Mouse (Mus musculus) liver, adult 2 months (tissue): Measurements from ENCODE around the gene Defb22. TPM values are rescaled to one million over a fixed set of nuclear protein-coding genes. Genes with fewer than 3 reads are reported as not detected.
A peak's percentile ranks its signal among the peaks of the same experiment; 100 is the strongest.

Source experiments
- DNase-seq: peaks from one replicate; pipeline ENCODE4 v3.0.0-alpha.2; 2011; ENCODE audit warnings: low read depth, low spot score; ENCODE audit errors: extremely low read depth
- H3K27ac ChIP-seq: fragments of 200-500 bp; replicated peaks from 2 replicates; pipeline ENCODE4 v1.5.1; 2012; ENCODE audit warnings: low read depth, mild to moderate bottlenecking, control low read depth, inconsistent platforms, low read length; ENCODE audit not compliant: insufficient read depth
- H3K27me3 ChIP-seq: fragments of 200-500 bp; 2 replicates; pipeline ENCODE4 v1.6.1; 2012; ENCODE audit warnings: mild to moderate bottlenecking, moderate library complexity, low read length, inconsistent platforms; ENCODE audit not compliant: control insufficient read depth, insufficient read depth
- H3K36me3 ChIP-seq: fragments of 200-500 bp; 2 replicates; pipeline ENCODE4 v1.6.1; 2012; ENCODE audit warnings: low read length, inconsistent platforms; ENCODE audit not compliant: control insufficient read depth, insufficient read depth
- H3K4me1 ChIP-seq: fragments of 200-500 bp; 2 replicates; pipeline ENCODE4 v1.6.1; 2011; ENCODE audit warnings: low read length; ENCODE audit not compliant: control insufficient read depth, insufficient read depth
- H3K4me3 ChIP-seq: fragments of 200-500 bp; 2 replicates; pipeline ENCODE4 v1.5.1; 2011; ENCODE audit warnings: low read depth, mild to moderate bottlenecking, control low read depth, low read length, moderate library complexity; ENCODE audit not compliant: insufficient read depth
- H3K79me2 ChIP-seq: fragments of 200-500 bp; 2 replicates; pipeline ENCODE4 v1.6.1; 2012; ENCODE audit warnings: inconsistent platforms, mild to moderate bottlenecking, low read length, moderate library complexity; ENCODE audit not compliant: control insufficient read depth, insufficient read depth
- H3K9ac ChIP-seq: fragments of 200-500 bp; 2 replicates; pipeline ENCODE4 v1.6.1; 2012; ENCODE audit warnings: low read depth, mild to moderate bottlenecking, control low read depth, inconsistent platforms, low read length
- CTCF ChIP-seq: fragments of 200-500 bp; IDR thresholded peaks from 2 replicates; pipeline ENCODE4 v1.5.1; 2011; ENCODE audit warnings: low read depth, low read length, control low read depth
- POLR2A ChIP-seq: fragments of 200-500 bp; IDR thresholded peaks from 2 replicates; pipeline ENCODE4 v1.6.1; 2011; ENCODE audit warnings: low read length, control low read depth; ENCODE audit not compliant: insufficient read depth; ENCODE audit errors: extremely low read depth
- WGBS: fragments of 180-500 bp; shearing (Covaris S2); methylation state at CpG from one replicate; pipeline ENCODE4 v1.1.7; 2018; 5-methylcytosine and 5-hydroxymethylcytosine counted together
- polyA plus RNA-seq: library from polyadenylated mRNA; depleted of rRNA; stranded (reverse); fragments of >200 nt; gene quantifications from 2 replicates; pipeline ENCODE4 v1.2.3, GENCODE M21; 2012; rRNA removed
- total RNA-seq: library from RNA; depleted of rRNA; stranded (reverse); fragments of >200 nt; gene quantifications from 2 replicates; pipeline ENCODE4 v1.2.3, GENCODE M21; 2014; rRNA removed

Gene Defb22
- total and polyA plus RNA-seq, 2 experiments = not detected

DNA sequence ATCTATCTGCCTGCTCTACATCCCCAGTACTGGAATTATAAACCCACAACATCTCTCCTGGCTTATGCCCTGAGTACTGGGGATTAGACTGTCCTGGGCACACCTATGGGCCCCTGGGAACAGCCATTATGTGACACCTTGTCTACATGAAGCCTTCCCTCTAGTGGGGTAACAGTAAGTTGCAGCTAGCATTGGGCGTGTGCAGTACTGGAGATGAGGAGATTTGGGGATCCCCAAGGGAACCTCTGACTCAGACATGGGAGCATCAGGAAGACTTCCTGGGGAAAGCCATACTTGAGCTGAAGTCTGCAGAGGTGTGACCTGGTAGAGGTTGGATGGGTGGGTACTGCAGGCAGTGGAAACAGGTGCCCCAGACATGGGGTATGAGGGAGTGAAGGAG, 51.0 kb downstream of the Defb22 start:
- TF ChIP-seq CTCF (no peak), POLR2A (no peak)
- Histone ChIP-seq H3K27me3 (no peaks in the 10 kb centered on the region), H3K4me1 (peaks cover 2% of the 10 kb centered on the region; the same call in 1 of the 2 replicates), H3K27ac (no peak overlapping the region), H3K79me2 (no peaks in the 10 kb centered on the region), H3K36me3 (no peaks in the 10 kb centered on the region), H3K9ac (no peak overlapping the region), H3K4me3 (no peak overlapping the region)
- 91% methylated on average over 1 of the region's 1 CpGs for WGBS
- DNase-seq = no peak

DNA sequence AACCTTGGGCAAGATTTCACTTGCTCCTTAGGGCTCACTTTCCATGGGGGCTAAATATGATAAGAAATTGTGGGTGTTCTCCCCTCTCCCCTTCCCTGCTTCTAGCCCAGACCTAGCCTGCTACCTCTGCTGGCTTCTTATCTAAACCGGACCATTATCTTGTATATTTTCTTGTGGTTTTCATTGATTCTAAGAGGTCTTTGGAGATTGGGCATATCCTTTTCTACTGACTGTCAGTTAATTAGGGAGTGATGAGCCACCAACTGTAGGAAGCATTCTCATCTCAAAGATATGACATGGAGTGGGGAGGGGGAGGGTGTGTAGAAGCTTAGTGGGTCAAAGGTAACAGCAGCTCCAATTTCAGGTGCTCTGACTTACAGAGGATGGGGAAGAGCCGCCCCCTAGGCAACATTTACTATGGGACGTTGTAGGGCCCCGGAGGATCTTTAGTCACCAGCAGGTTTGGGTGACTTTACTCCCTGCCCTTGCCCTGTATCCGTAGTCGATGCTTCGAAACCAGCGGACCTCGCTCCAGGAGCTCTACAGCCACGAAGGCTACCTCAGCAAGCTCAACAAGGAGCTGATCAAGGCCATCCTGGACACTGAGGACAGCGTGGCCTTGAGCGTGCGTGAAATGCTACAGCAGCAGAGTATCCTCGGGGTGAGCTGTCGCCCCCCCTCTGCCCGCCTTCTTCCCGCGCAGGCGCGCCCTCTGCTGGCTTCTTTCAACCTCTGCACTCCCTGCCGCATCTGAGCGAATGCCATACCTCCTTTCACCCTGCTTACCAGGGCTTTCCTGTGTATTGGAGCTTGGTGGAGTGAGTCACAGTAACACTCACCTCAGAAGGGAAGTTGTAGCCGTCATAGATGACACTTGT, 52.7 kb downstream of the Defb22 start:
- 6% methylated on average over 23 of the region's 23 CpGs for WGBS
- Histone ChIP-seq H3K4me1 (peaks cover 2% of the 10 kb centered on the region; the same call in 1 of the 2 replicates), H3K79me2 (no peaks in the 10 kb centered on the region), H3K27me3 (no peaks in the 10 kb centered on the region), H3K27ac (no peak overlapping the region), H3K4me3 (peak overlapping the region; percentile 38; the same call in 1 of the 2 replicates), H3K36me3 (no peaks in the 10 kb centered on the region), H3K9ac (peak overlapping the region; percentile 24; the same call in 1 of the 2 replicates)
- peak; percentile 89 for TF ChIP-seq CTCF
- TF ChIP-seq POLR2A = no peak
- DNase-seq = peak; percentile 16

DNA sequence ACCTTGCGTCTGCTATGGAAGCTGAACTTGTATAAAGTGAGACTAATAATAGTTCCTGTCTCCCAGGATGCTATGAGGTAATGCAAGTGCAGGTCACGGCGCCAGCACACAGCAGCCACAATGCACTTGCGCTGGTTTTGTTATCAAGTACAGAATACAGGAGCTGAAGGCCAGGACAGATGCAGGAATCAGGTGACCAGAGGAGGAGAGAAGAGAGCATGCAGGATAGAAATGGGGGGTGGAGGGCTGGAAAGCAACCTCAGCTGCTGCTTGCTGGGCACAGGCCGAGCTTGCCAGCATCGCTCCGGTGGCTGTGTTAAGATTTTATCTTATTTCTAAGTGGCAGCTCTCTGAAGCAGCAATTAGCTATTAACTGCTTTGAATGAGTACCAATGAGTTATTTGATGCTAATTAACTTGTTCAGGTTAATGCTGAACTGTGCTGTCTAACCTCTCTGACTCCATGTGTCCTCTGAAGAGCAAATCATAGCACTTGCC, 53.5 kb downstream of the Defb22 start:
- Histone ChIP-seq H3K27ac (no peak overlapping the region), H3K4me1 (peaks cover 2% of the 10 kb centered on the region; the same call in 1 of the 2 replicates), H3K4me3 (no peak overlapping the region), H3K27me3 (no peaks in the 10 kb centered on the region), H3K79me2 (no peaks in the 10 kb centered on the region), H3K36me3 (no peaks in the 10 kb centered on the region), H3K9ac (no peak overlapping the region)
- WGBS = 88% methylated on average over 7 of the region's 7 CpGs
- no peak for DNase-seq
- TF ChIP-seq CTCF = no peak
- no peak for TF ChIP-seq POLR2A

Other genes starting within 250 kb of the Defb22 start
- 13.0 and 15.9 TPM in 2 replicates for gene Tbc1d20, start 196.3 kb downstream of the Defb22 start, total RNA-seq
- 23.6 and 25.1 TPM in 2 replicates for gene Tbc1d20, start 196.3 kb downstream of the Defb22 start, polyA plus RNA-seq
- 43.4 and 47.7 TPM in 2 replicates for gene Rbck1, start 157.5 kb downstream of the Defb22 start, total RNA-seq
- 92.8 and 107 TPM in 2 replicates for gene Rbck1, start 157.5 kb downstream of the Defb22 start, polyA plus RNA-seq
- gene Trib3, start 146.1 kb downstream of the Defb22 start, total RNA-seq = 14.7 and 16.2 TPM in 2 replicates
- gene Trib3, start 146.1 kb downstream of the Defb22 start, polyA plus RNA-seq = 4.9 and 5.4 TPM in 2 replicates
- not detected in 2 replicates for gene Nrsn2, start 113.5 kb downstream of the Defb22 start, total RNA-seq
- not detected in 2 replicates for gene Nrsn2, start 113.5 kb downstream of the Defb22 start, polyA plus RNA-seq
- 0.18 and 0.40 TPM in 2 replicates for gene Sox12, start 92.1 kb downstream of the Defb22 start, total RNA-seq
- gene Sox12, start 92.1 kb downstream of the Defb22 start, polyA plus RNA-seq = 1.7 and 1.9 TPM in 2 replicates
- gene Zcchc3, start 75.1 kb downstream of the Defb22 start, total RNA-seq = 0.37 and 0.47 TPM in 2 replicates
- gene Zcchc3, start 75.1 kb downstream of the Defb22 start, polyA plus RNA-seq = 0.40 and 0.44 TPM in 2 replicates
- gene 6820408C15Rik, start 74.6 kb downstream of the Defb22 start, total RNA-seq = not detected in 2 replicates
- gene 6820408C15Rik, start 74.6 kb downstream of the Defb22 start, polyA plus RNA-seq = not detected in 2 replicates
- not detected in 2 replicates for gene Defb23, start 25.5 kb downstream of the Defb22 start, total RNA-seq
- not detected in 2 replicates for gene Defb23, start 25.5 kb downstream of the Defb22 start, polyA plus RNA-seq
- gene Defb20, start 13.1 kb downstream of the Defb22 start, total RNA-seq = not detected in 2 replicates
- not detected in 2 replicates for gene Defb20, start 13.1 kb downstream of the Defb22 start, polyA plus RNA-seq
- gene Defb26, start 21.6 kb upstream of the Defb22 start, total RNA-seq = not detected in 2 replicates
- gene Defb26, start 21.6 kb upstream of the Defb22 start, polyA plus RNA-seq = not detected in 2 replicates
- gene Defb28, start 28.1 kb upstream of the Defb22 start, total RNA-seq = not detected in 2 replicates
- not detected in 2 replicates for gene Defb28, start 28.1 kb upstream of the Defb22 start, polyA plus RNA-seq
- gene Defb29, start 50.0 kb upstream of the Defb22 start, total RNA-seq = not detected in 2 replicates
- not detected in 2 replicates for gene Defb29, start 50.0 kb upstream of the Defb22 start, polyA plus RNA-seq
- gene Gm17416, start 79.2 kb upstream of the Defb22 start, total RNA-seq = not detected in 2 replicates
- gene Gm17416, start 79.2 kb upstream of the Defb22 start, polyA plus RNA-seq = not detected in 2 replicates
- gene Defb21, start 82.6 kb upstream of the Defb22 start, total RNA-seq = not detected in 2 replicates
- gene Defb21, start 82.6 kb upstream of the Defb22 start, polyA plus RNA-seq = not detected in 2 replicates
- gene Defb19, start 90.2 kb upstream of the Defb22 start, total RNA-seq = not detected in 2 replicates
- gene Defb19, start 90.2 kb upstream of the Defb22 start, polyA plus RNA-seq = not detected in 2 replicates
- not detected in 2 replicates for gene Defb45, start 109.3 kb upstream of the Defb22 start, total RNA-seq
- gene Defb45, start 109.3 kb upstream of the Defb22 start, polyA plus RNA-seq = not detected in 2 replicates
- gene Defb36, start 114.2 kb upstream of the Defb22 start, total RNA-seq = not detected in 2 replicates
- not detected in 2 replicates for gene Defb36, start 114.2 kb upstream of the Defb22 start, polyA plus RNA-seq
- gene Defb25, start 132.9 kb upstream of the Defb22 start, total RNA-seq = 2.1 TPM in 1 of 2 replicates, not detected in the other
- gene Defb25, start 132.9 kb upstream of the Defb22 start, polyA plus RNA-seq = not detected in 2 replicates
- 0.34 and 0.65 TPM in 2 replicates for gene Rem1, start 136.8 kb upstream of the Defb22 start, total RNA-seq
- 0.32 and 0.35 TPM in 2 replicates for gene Rem1, start 136.8 kb upstream of the Defb22 start, polyA plus RNA-seq
- gene H13, start 179.3 kb upstream of the Defb22 start, total RNA-seq = 65.5 and 86.1 TPM in 2 replicates
- 117 and 148 TPM in 2 replicates for gene H13, start 179.3 kb upstream of the Defb22 start, polyA plus RNA-seq
- gene Mcts2, start 196.9 kb upstream of the Defb22 start, total RNA-seq = 7.2 and 8.9 TPM in 2 replicates
- gene Mcts2, start 196.9 kb upstream of the Defb22 start, polyA plus RNA-seq = 2.4 and 3.8 TPM in 2 replicates
- 16.4 and 33.0 TPM in 2 replicates for gene Id1, start 246.1 kb upstream of the Defb22 start, total RNA-seq
- gene Id1, start 246.1 kb upstream of the Defb22 start, polyA plus RNA-seq = 19.2 and 33.0 TPM in 2 replicates